Mouse (Mus musculus) cortical plate, adult 2 months (tissue): ENCODE results near the gene Prpsap2.

Source experiments
- CTCF ChIP-seq: fragments of 200-500 bp; IDR thresholded peaks from 2 replicates; pipeline ENCODE4 v1.5.1; 2011; ENCODE audit warnings: mild to moderate bottlenecking, control low read depth, low read length; ENCODE audit not compliant: insufficient read depth; ENCODE audit errors: extremely low read depth
- POLR2A ChIP-seq: fragments of 200-500 bp; IDR thresholded peaks from 2 replicates; pipeline ENCODE4 v1.6.1; 2011; ENCODE audit warnings: mild to moderate bottlenecking, low read length, control low read depth; ENCODE audit not compliant: insufficient read depth; ENCODE audit errors: extremely low read depth

DNA sequence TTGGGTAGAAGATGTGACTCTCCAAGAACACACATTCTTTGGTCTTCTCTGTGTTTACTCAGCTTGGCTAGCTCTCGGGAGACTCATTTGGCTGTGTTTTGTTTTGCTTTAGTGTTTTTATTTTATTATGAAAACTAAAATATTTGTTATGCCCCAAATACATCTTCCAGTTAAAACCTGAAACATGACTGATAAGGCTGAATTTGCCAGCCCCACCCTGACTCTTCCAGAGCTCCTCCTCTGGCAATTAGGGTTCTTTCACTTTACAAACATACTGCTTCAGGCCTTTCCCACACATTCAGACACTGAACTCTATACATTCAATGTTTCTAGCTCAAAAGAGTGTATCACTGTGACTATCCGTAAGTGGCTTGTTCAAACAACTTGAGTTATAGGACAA, 4.7 kb downstream of the Prpsap2 start:
- no peak for TF ChIP-seq CTCF
- TF ChIP-seq POLR2A = no peak
